Comparison of ENCODE assay signal across 13 mouse cellular contexts in the genomic region with DNA sequence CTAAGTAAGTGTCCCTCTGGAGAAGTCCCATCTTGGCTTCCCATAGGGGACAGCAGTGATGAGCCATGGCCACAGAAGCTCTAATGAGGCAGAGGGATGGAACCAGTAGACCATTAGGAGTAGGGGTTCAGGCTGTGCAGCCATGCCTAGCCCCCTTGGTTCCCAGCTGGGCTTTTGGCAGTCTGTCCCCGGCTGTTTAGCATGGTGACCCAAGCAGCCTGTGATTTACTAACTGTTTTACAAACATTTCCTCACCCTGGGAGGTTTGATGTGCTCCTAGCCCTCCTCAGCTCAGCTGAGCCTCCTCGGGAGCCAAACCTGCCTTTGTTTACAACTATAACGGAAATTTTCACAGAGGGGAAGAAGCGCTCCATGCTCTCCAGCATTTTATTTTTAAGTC.
A peak's percentile ranks its signal among the peaks of the same experiment; 100 is the strongest.
DNase-seq lines count a peak whose midpoint lies in the region; ATAC-seq and TF ChIP-seq lines count a peak whose summit lies in the region.
"Had no signal": no experiment of that assay in that cellular context is flagged by ENCODE, and none has a peak within 500 bp of the region (broad histone marks: within the 10 kb centered on the region; RNA-seq: fewer than 3 reads in every experiment).

No protein-coding gene starts in this region.

- H3K36me3 ChIP-seq in kidney, postnatal 0 days (ENCODE audit: insufficient read depth, low read length) = no peaks in the 10 kb centered on the region
- H3K36me3 ChIP-seq: midbrain, embryonic 13.5 days; neural tube, embryonic 12.5 days had no signal

- H3K4me1 ChIP-seq in kidney, postnatal 0 days (replicated peaks; ENCODE audit: insufficient read depth, low read length) = peaks cover 9% of the 10 kb centered on the region

- peak overlapping the region; percentile 56 for H3K27ac ChIP-seq in gastrocnemius, adult 2 months
- peak overlapping the region; percentile 77 for H3K27ac ChIP-seq in kidney, postnatal 0 days
- H3K27ac ChIP-seq: midbrain, embryonic 13.5 days; neural tube, embryonic 12.5 days had no signal

- no peak overlapping the region for H3K4me3 ChIP-seq in gastrocnemius, adult 2 months
- H3K4me3 ChIP-seq in kidney, postnatal 0 days (replicated peaks; ENCODE audit: low read depth, low read length) = no peak overlapping the region
- H3K4me3 ChIP-seq: erythroblast, embryonic 14.5 days; midbrain, embryonic 13.5 days; neural tube, embryonic 12.5 days had no signal

- 24% methylated on average over 4 of the region's 4 CpGs for WGBS in kidney, postnatal 0 days

- no peak overlapping the region for H3K4me2 ChIP-seq in kidney, postnatal 0 days (ENCODE audit: low read length)
- H3K4me2 ChIP-seq: midbrain, embryonic 13.5 days; neural tube, embryonic 12.5 days had no signal

- no peaks in the 10 kb centered on the region for H3K27me3 ChIP-seq in kidney, postnatal 0 days (ENCODE audit: insufficient read depth, low read length)
- H3K27me3 ChIP-seq: midbrain, embryonic 13.5 days; neural tube, embryonic 12.5 days had no signal

- no peak for ATAC-seq in kidney, postnatal 0 days (replicated peaks; ENCODE audit: low FRiP score, low read depth)
- ATAC-seq: midbrain, embryonic 13.5 days had no signal

- H3K9me3 ChIP-seq in kidney, postnatal 0 days (replicated peaks; ENCODE audit: low read length) = no peaks in the 10 kb centered on the region
- H3K9me3 ChIP-seq: midbrain, embryonic 13.5 days; neural tube, embryonic 12.5 days had no signal

- TF ChIP-seq CTCF in gastrocnemius, adult 2 months (IDR thresholded peaks at IDR 0.05) = no peak
- TF ChIP-seq CTCF in kidney, postnatal 0 days (IDR thresholded peaks at IDR 0.05; ENCODE audit: low read depth) = no peak

- H3K9ac ChIP-seq in kidney, postnatal 0 days (ENCODE audit: low read depth, low read length) = no peak overlapping the region
- H3K9ac ChIP-seq: midbrain, embryonic 13.5 days; neural tube, embryonic 12.5 days had no signal

- intact Hi-C loops in gastrocnemius, adult 2 months (cut with DNase I) = no loop called here
- intact Hi-C loops in gastrocnemius, postnatal 14 days (cut with DNase I; ENCODE audit: low total_unique reads) = no loop called here

- DNase-seq in gastrocnemius, adult 2 months = peak; percentile 25
- no peak for DNase-seq in gastrocnemius, postnatal 14 days
- DNase-seq in kidney, postnatal 0 days (ENCODE audit: low spot score) = peak; percentile 60
- no peak for DNase-seq in kidney, postnatal 36 days
- peak; percentile 67 for DNase-seq in kidney, postnatal 10 days
- peak; percentile 66 to 88 for DNase-seq in lung, postnatal 4 days
- DNase-seq in thymus, postnatal 4 days = no peak
- DNase-seq in layer of hippocampus, adult 9-10 months (ENCODE audit: low spot score) = no peak
- DNase-seq: adrenal gland, postnatal 36 days; thymus, postnatal 14 days had no signal

Comparison
In these comparisons a context has a peak if more than half of its experiments do, and no peak if none do; other contexts are left out.
1. DNase-seq: peak in gastrocnemius, adult 2 months (single experiment), kidney, postnatal 0 days (single experiment), kidney, postnatal 10 days (single experiment) and lung, postnatal 4 days (2 of 2); none in gastrocnemius, postnatal 14 days (single experiment), kidney, postnatal 36 days (0 of 2), thymus, postnatal 4 days (single experiment) and layer of hippocampus, adult 9-10 months (single experiment).